Mouse (Mus musculus): ENCODE measurements around the gene Bnip3. TPM values are rescaled to one million over a fixed set of nuclear protein-coding genes. Genes with fewer than 3 reads are reported as not detected.

Gene Bnip3
- total RNA-seq (2018; cell fraction: chromatin; rRNA removed), result 10 to 100 TPM in 10 of 26 experiments, 1 to 10 TPM in 13, under 1 TPM in 3; 0.66 to 26.4 (median 7.0) TPM
- total RNA-seq (2018; cell fraction: cytosol; rRNA removed), result 10 to 100 TPM; 14.1 to 24.5 (median 18.8) TPM
- 10 to 100 TPM in 6 of 26 experiments, 1 to 10 TPM in 20; 3.0 to 17.6 (median 5.9) TPM for total RNA-seq (2018; cell fraction: nucleus; rRNA removed)
- polyA plus RNA-seq (2018), result 17.6 to 23.6 TPM (median 18.6 TPM) in 3 replicates

- Histone ChIP-seq H3K79me2 (ENCODE audit: inconsistent target) (peaks cover 41% of the 10 kb centered on the region), H3K36me3 (ENCODE audit: inconsistent target) (no peaks in the 10 kb centered on the region), H3K27ac (peak within 1 kb of the TSS; percentile 62), H3K4me3 (ENCODE audit: inconsistent target) (peak within 1 kb of the TSS; percentile 69)
- 1% methylated on average over 59 of the region's 66 CpGs for WGBS (ENCODE audit: missing documents)
Measured at GRCm38 (mm10) chr7:138909277-138910192, at the start of gene Bnip3. Gene Bnip3 (minus strand): TSS chr7:138909519.

GRCm38 (mm10) chr7:138957106-138957505 is 47.8 kb upstream of the Bnip3 start:
- no peaks in the 10 kb centered on the region for H3K36me3 ChIP-seq (ENCODE audit: inconsistent target)
- WGBS (ENCODE audit: missing documents), result 81% methylated on average over 6 of the region's 6 CpGs

DNA sequence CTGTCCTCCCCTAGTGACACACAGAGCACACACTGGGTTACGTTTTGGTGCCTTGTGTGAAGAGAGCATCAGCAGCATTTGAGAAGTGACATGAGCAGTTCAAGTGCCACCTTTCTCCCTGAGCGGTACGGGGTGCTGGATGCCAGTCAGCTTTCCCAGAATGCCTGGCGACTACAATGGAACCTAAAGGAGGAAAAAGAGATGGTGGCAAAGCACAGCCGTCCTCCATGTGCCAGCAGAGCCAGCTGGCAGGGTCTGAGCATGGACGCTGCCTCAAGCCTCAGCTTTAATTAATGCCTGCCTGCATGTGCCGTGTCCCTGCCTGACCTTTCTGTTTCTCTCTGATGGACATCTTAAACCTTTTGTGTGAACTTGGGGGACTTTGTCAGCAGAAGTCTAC is 46.5 kb upstream of the Bnip3 start:
- Histone ChIP-seq H3K27ac (no peak overlapping the region), H3K4me3 (ENCODE audit: inconsistent target) (no peak overlapping the region), H3K36me3 (ENCODE audit: inconsistent target) (no peaks in the 10 kb centered on the region), H3K79me2 (ENCODE audit: inconsistent target) (no peaks in the 10 kb centered on the region)
- 89% methylated on average over 7 of the region's 7 CpGs for WGBS (ENCODE audit: missing documents)

More at GRCm38 (mm10) chr7:138957106-138957505, 47.8 kb upstream of the Bnip3 start:
- no peak overlapping the region for H3K4me3 ChIP-seq (ENCODE audit: inconsistent target)
- no peak overlapping the region for H3K27ac ChIP-seq
- no peaks in the 10 kb centered on the region for H3K79me2 ChIP-seq (ENCODE audit: inconsistent target)

GRCm38 (mm10) chr7:138948309-138948708 is 39.0 kb upstream of the Bnip3 start:
- Histone ChIP-seq H3K79me2 (ENCODE audit: inconsistent target) (no peaks in the 10 kb centered on the region), H3K27ac (no peak overlapping the region), H3K36me3 (ENCODE audit: inconsistent target) (no peaks in the 10 kb centered on the region), H3K4me3 (ENCODE audit: inconsistent target) (no peak overlapping the region)
- WGBS (ENCODE audit: missing documents), result 53% methylated on average over 8 of the region's 8 CpGs

DNA sequence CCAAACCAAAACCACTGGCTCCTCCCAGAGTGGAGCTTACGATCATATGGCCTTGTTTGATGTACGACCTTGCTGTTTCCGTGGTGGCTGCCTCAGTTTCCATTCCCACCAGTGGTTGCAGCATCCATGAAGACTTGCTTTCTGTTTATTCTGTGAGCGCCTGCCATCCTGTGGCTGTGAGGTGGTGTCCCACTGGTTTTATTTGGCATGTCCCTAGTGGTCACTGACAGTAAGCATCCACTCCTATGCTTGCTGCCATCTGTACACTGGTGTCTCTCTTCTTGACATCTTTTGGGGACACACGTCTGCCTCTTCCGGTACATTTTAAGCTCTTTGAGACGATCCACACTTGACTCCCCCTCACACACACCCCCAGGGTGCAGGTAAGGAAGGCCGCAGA is 38.4 kb upstream of the Bnip3 start:
- WGBS (ENCODE audit: missing documents), result 88% methylated on average over 8 of the region's 8 CpGs
- no peak overlapping the region for H3K27ac ChIP-seq

DNA sequence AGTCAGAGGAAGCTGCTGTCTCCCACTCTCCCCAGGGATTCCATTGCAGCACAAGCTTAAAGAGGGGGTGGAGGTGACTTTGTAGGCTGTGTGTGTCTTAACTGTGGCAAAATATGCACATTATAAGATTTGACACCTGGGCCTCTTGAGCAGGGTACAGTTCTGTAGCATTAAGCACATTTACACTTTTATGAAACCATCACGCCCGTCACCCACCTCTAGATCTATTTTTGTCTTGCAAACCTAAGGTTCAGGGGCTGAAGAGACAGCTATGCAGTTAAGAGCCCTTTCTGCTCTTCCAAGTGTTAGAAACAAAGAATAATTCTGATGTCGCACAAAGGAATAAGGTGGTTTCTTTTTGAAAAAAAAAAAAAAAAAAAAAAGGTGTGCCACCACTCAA is 36.3 kb upstream of the Bnip3 start:
- WGBS (ENCODE audit: missing documents), result 73% methylated on average over 3 of the region's 3 CpGs
- Histone ChIP-seq H3K36me3 (ENCODE audit: inconsistent target) (no peaks in the 10 kb centered on the region), H3K79me2 (ENCODE audit: inconsistent target) (no peaks in the 10 kb centered on the region), H3K27ac (no peak overlapping the region), H3K4me3 (ENCODE audit: inconsistent target) (no peak overlapping the region)

More for the DNA sequence above, 38.4 kb upstream of the Bnip3 start:
- no peaks in the 10 kb centered on the region for H3K79me2 ChIP-seq (ENCODE audit: inconsistent target)
- no peaks in the 10 kb centered on the region for H3K36me3 ChIP-seq (ENCODE audit: inconsistent target)
- no peak overlapping the region for H3K4me3 ChIP-seq (ENCODE audit: inconsistent target)

DNA sequence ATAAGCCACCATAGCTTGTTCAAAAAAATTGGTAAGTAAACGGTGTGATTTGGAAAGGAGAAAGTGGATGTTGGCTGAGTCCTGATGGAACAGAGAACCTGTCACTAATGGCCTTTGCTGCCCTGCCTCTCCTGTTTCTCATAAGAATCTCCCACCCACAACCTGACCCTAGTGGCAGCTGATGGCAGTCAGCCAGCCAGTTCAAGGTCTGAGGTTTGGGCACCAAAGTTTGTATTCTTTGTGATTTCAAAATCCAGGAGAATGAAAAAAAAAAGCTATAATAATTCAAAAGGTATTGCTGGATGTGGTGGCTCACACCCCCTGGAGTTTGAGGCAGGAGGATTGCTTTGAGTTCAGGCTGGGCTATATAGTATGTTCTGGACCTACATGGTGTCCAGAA is 33.0 kb upstream of the Bnip3 start:
- Histone ChIP-seq H3K4me3 (ENCODE audit: inconsistent target) (no peak overlapping the region), H3K36me3 (ENCODE audit: inconsistent target) (no peaks in the 10 kb centered on the region), H3K79me2 (ENCODE audit: inconsistent target) (no peaks in the 10 kb centered on the region), H3K27ac (no peak overlapping the region)
- WGBS (ENCODE audit: missing documents), result 60% methylated on average over 1 of the region's 1 CpGs

GRCm38 (mm10) chr7:138941571-138941970 is 32.3 kb upstream of the Bnip3 start:
- no peak overlapping the region for H3K27ac ChIP-seq
- H3K36me3 ChIP-seq (ENCODE audit: inconsistent target), result no peaks in the 10 kb centered on the region
- 41% methylated on average over 5 of the region's 5 CpGs for WGBS (ENCODE audit: missing documents)
- no peaks in the 10 kb centered on the region for H3K79me2 ChIP-seq (ENCODE audit: inconsistent target)
- H3K4me3 ChIP-seq (ENCODE audit: inconsistent target), result no peak overlapping the region

- Histone ChIP-seq H3K79me2 (ENCODE audit: inconsistent target) (no peaks in the 10 kb centered on the region), H3K4me3 (ENCODE audit: inconsistent target) (no peak within 1 kb of the TSS), H3K27ac (no peak within 1 kb of the TSS), H3K36me3 (ENCODE audit: inconsistent target) (no peaks in the 10 kb centered on the region)
- 4% methylated on average over 78 of the region's 78 CpGs for WGBS (ENCODE audit: missing documents)
Measured at GRCm38 (mm10) chr7:138940612-138941461, 31.5 kb upstream of the Bnip3 start, which contains the start of gene Jakmip3. Gene Jakmip3 (plus strand): TSS chr7:138940730.

DNA sequence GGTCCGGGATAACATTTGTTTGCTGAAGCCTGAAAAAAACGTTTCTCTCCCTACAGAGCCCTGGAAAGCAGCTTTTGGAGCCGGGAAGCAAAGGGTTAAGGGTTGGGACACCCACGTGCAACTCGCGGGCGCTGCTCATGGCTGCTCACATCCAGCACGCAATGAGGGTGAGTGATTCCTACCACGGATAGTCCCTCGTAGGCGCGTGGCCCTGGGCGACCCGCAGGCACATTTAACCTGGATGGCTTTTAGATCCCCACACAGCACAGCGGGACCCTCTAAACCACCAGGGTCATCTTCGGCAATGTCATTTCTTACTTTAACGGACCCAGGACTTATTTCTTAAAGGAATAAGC is 30.9 kb upstream of the Bnip3 start:
- no peaks in the 10 kb centered on the region for H3K36me3 ChIP-seq (ENCODE audit: inconsistent target)
- H3K27ac ChIP-seq, result no peak overlapping the region
- 4% methylated on average over 17 of the region's 17 CpGs for WGBS (ENCODE audit: missing documents)
- H3K79me2 ChIP-seq (ENCODE audit: inconsistent target), result no peaks in the 10 kb centered on the region
- H3K4me3 ChIP-seq (ENCODE audit: inconsistent target), result no peak overlapping the region

GRCm38 (mm10) chr7:138938991-138939390 is 29.7 kb upstream of the Bnip3 start:
- no peak overlapping the region for H3K27ac ChIP-seq
- H3K79me2 ChIP-seq (ENCODE audit: inconsistent target), result no peaks in the 10 kb centered on the region
- 73% methylated on average over 7 of the region's 7 CpGs for WGBS (ENCODE audit: missing documents)
- H3K36me3 ChIP-seq (ENCODE audit: inconsistent target), result no peaks in the 10 kb centered on the region
- H3K4me3 ChIP-seq (ENCODE audit: inconsistent target), result no peak overlapping the region

DNA sequence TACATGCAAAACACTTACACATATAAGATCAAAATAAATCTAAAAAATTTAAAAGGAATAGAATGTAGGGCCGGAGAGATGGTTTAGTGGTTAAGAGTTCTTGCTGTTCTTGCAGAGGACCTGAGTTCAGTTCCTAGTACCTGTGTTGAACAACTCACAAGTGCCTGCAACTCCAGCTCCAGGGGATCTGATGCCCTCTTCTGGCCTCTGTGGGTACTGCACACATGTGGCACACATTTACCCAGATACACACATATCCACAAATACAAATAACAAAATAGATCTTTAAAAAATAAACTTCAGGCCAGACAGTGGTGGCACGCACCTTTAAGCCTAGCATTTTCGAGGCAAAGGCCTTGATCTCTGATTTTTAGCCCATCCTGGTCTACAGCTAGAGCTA is 25.2 kb upstream of the Bnip3 start:
- Histone ChIP-seq H3K36me3 (ENCODE audit: inconsistent target) (no peaks in the 10 kb centered on the region), H3K27ac (no peak overlapping the region), H3K4me3 (ENCODE audit: inconsistent target) (no peak overlapping the region), H3K79me2 (ENCODE audit: inconsistent target) (no peaks in the 10 kb centered on the region)
- WGBS (ENCODE audit: missing documents), result 82% methylated on average over 3 of the region's 3 CpGs

DNA sequence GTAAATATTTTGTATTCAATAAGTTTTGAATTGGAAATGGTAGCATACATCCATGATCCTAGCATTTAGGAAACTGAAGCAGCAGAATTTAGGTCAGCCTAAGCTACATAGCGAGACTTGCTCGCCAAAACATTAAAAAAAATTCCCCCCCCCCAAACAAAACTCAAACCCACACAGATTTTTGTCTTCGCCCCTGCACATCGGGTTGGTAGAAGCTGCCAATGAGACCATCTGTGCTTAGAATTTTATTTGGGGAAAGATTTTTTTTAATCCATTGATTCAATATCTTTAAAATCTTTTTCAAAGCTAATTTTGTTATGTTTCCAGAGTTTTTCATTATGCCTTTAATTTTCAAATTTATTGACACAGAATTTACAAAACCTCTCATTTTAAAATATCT is 19.1 kb upstream of the Bnip3 start:
- Histone ChIP-seq H3K27ac (no peak overlapping the region), H3K79me2 (ENCODE audit: inconsistent target) (no peaks in the 10 kb centered on the region), H3K36me3 (ENCODE audit: inconsistent target) (no peaks in the 10 kb centered on the region), H3K4me3 (ENCODE audit: inconsistent target) (no peak overlapping the region)
- WGBS (ENCODE audit: missing documents), result 93% methylated on average over 4 of the region's 4 CpGs

GRCm38 (mm10) chr7:138923756-138924425 is 14.6 kb upstream of the Bnip3 start:
- Histone ChIP-seq H3K36me3 (ENCODE audit: inconsistent target) (no peaks in the 10 kb centered on the region), H3K27ac (no peak overlapping the region), H3K4me3 (ENCODE audit: inconsistent target) (no peak overlapping the region), H3K79me2 (ENCODE audit: inconsistent target) (no peaks in the 10 kb centered on the region)
- WGBS (ENCODE audit: missing documents), result 8% methylated on average over 3 of the region's 3 CpGs

Data from macrophage (primary cell).